In the genomic region with DNA sequence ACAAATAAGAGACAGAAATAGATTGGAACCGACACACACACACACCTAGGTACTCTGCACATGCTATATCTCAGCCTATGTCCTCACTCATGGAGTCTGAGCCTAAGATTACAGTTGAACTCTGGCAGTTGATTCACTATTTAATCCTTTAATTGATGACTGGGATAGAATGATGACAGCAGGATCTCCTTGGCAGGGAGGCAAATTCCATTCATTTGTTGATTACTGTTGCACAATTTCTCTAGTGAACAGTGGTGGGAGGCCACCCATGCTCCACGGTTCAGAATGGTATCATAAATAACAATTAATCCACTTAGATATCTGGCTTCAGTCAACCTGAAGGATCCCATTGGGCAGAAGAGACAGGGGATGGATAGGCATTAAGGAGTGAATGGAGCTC, we compare ENCODE assay signal across 23 mouse cellular contexts.
DNase-seq lines count a peak whose midpoint lies in the region; ATAC-seq and TF ChIP-seq lines count a peak whose summit lies in the region.
"Had no signal": no experiment of that assay in that cellular context is flagged by ENCODE, and none has a peak within 500 bp of the region (broad histone marks: within the 10 kb centered on the region; RNA-seq: fewer than 3 reads in every experiment).

No protein-coding gene starts in this region.

- H3K4me1 ChIP-seq in intestine, embryonic 16.5 days (ENCODE audit: control insufficient read depth, insufficient read depth, low read length): no peaks in the 10 kb centered on the region
- no peaks in the 10 kb centered on the region for H3K4me1 ChIP-seq in intestine, postnatal 0 days (replicated peaks; ENCODE audit: control insufficient read depth, insufficient read depth, low read length)
- H3K4me1 ChIP-seq in forebrain, embryonic 13.5 days: peaks cover 10% of the 10 kb centered on the region
- H3K4me1 ChIP-seq: limb, embryonic 10.5 days; neural tube, embryonic 13.5 days had no signal

- WGBS in intestine, embryonic 16.5 days: 53% methylated on average over 2 of the region's 2 CpGs
- WGBS in intestine, postnatal 0 days: 27% methylated on average over 2 of the region's 2 CpGs
- WGBS in forebrain, embryonic 13.5 days: 67% methylated on average over 2 of the region's 2 CpGs

- H3K9ac ChIP-seq in intestine, embryonic 16.5 days (ENCODE audit: low read depth, low read length): no peak overlapping the region
- H3K9ac ChIP-seq in intestine, postnatal 0 days (ENCODE audit: low read depth, low read length): no peak overlapping the region
- no peak overlapping the region for H3K9ac ChIP-seq in forebrain, embryonic 13.5 days
- H3K9ac ChIP-seq: embryonic facial prominence, embryonic 15.5 days; forebrain, embryonic 12.5 days; liver, postnatal 0 days; neural tube, embryonic 13.5 days had no signal

- no peak for TF ChIP-seq CTCF in intestine, postnatal 0 days (IDR thresholded peaks at IDR 0.05; ENCODE audit: low read depth)
- no peak for TF ChIP-seq CTCF in layer of hippocampus, adult 2 months (conservative IDR thresholded peaks at IDR 0.05)

- H3K4me3 ChIP-seq in intestine, embryonic 16.5 days (ENCODE audit: low read length): no peak overlapping the region
- no peak overlapping the region for H3K4me3 ChIP-seq in intestine, postnatal 0 days (ENCODE audit: low read depth, low read length)
- no peak overlapping the region for H3K4me3 ChIP-seq in layer of hippocampus, adult 2 months
- H3K4me3 ChIP-seq in forebrain, embryonic 13.5 days: no peak overlapping the region
- H3K4me3 ChIP-seq: embryonic facial prominence, embryonic 15.5 days; forebrain, embryonic 12.5 days; heart, embryonic 10.5 days; hindbrain, embryonic 10.5 days; limb, embryonic 10.5 days; neural tube, embryonic 13.5 days had no signal

- peak; percentile 14 for DNase-seq in lung, postnatal 36 days
- DNase-seq in lung, postnatal 10 days: no peak
- peak; percentile 11 to 21 for DNase-seq in layer of hippocampus, adult 2 months (ENCODE audit: low spot score in 2 of 2)
- DNase-seq in adrenal gland, adult 8-10 months: no peak
- DNase-seq: cerebellum, adult 9-11 months; gastrocnemius, postnatal 25 days; kidney, adult 2 months; kidney, postnatal 36 days; liver, postnatal 0 days; midbrain, embryonic 14.5 days; thymus, adult 18-20 months; thymus, postnatal 4 days had no signal

- no peaks in the 10 kb centered on the region for H3K9me3 ChIP-seq in intestine, embryonic 16.5 days (ENCODE audit: control insufficient read depth, low read length)
- no peaks in the 10 kb centered on the region for H3K9me3 ChIP-seq in intestine, postnatal 0 days (ENCODE audit: control insufficient read depth)
- no peaks in the 10 kb centered on the region for H3K9me3 ChIP-seq in forebrain, embryonic 13.5 days (replicated peaks)
- H3K9me3 ChIP-seq: embryonic facial prominence, embryonic 15.5 days; forebrain, embryonic 12.5 days; heart, embryonic 10.5 days; hindbrain, embryonic 10.5 days; limb, embryonic 10.5 days; neural tube, embryonic 13.5 days had no signal

- ATAC-seq in intestine, embryonic 16.5 days: 0 out of 2 replicates have a peak, but pooled peaks have one; percentile 42
- ATAC-seq in intestine, postnatal 0 days: no peak
- no peak for ATAC-seq in forebrain, embryonic 13.5 days
- ATAC-seq: hindbrain, postnatal 0 days; liver, postnatal 0 days had no signal

- no peaks in the 10 kb centered on the region for H3K36me3 ChIP-seq in intestine, embryonic 16.5 days (ENCODE audit: control insufficient read depth, insufficient read depth, low read length)
- H3K36me3 ChIP-seq in intestine, postnatal 0 days (ENCODE audit: control insufficient read depth, insufficient read depth): no peaks in the 10 kb centered on the region
- H3K36me3 ChIP-seq in forebrain, embryonic 13.5 days (ENCODE audit: poor library complexity, severe bottlenecking): no peaks in the 10 kb centered on the region
- H3K36me3 ChIP-seq: embryonic facial prominence, embryonic 15.5 days; forebrain, embryonic 12.5 days; heart, embryonic 10.5 days; hindbrain, embryonic 10.5 days; limb, embryonic 10.5 days; neural tube, embryonic 13.5 days had no signal

- H3K27ac ChIP-seq in intestine, embryonic 16.5 days (ENCODE audit: low read length): no peak overlapping the region
- no peak overlapping the region for H3K27ac ChIP-seq in intestine, postnatal 0 days (ENCODE audit: low read depth, low read length)
- H3K27ac ChIP-seq in layer of hippocampus, adult 2 months: no peak overlapping the region
- no peak overlapping the region for H3K27ac ChIP-seq in forebrain, embryonic 13.5 days
- H3K27ac ChIP-seq: embryonic facial prominence, embryonic 15.5 days; forebrain, embryonic 12.5 days; heart, embryonic 10.5 days; hindbrain, embryonic 10.5 days; hindbrain, postnatal 0 days; limb, embryonic 10.5 days; neural tube, embryonic 13.5 days had no signal

- H3K27me3 ChIP-seq in intestine, embryonic 16.5 days (replicated peaks; ENCODE audit: control insufficient read depth, insufficient read depth, low read length): no peaks in the 10 kb centered on the region
- H3K27me3 ChIP-seq in intestine, postnatal 0 days (replicated peaks; ENCODE audit: control insufficient read depth, insufficient read depth, low read length): no peaks in the 10 kb centered on the region
- H3K27me3 ChIP-seq in forebrain, embryonic 13.5 days: 0 out of 2 replicates have a peak, but pooled peaks cover 5% of the 10 kb centered on the region
- H3K27me3 ChIP-seq: CH12.LX; embryonic facial prominence, embryonic 15.5 days; neural tube, embryonic 13.5 days had no signal

- no peak overlapping the region for H3K4me2 ChIP-seq in intestine, embryonic 16.5 days (ENCODE audit: low read depth, low read length)
- H3K4me2 ChIP-seq in intestine, postnatal 0 days (replicated peaks; ENCODE audit: low read depth): no peak overlapping the region
- H3K4me2 ChIP-seq in forebrain, embryonic 13.5 days: no peak overlapping the region
- H3K4me2 ChIP-seq: embryonic facial prominence, embryonic 15.5 days; forebrain, embryonic 12.5 days; neural tube, embryonic 13.5 days had no signal

Comparison
In these comparisons a context has a peak if more than half of its experiments do, and no peak if none do; other contexts are left out.
1. DNase-seq: peak in lung, postnatal 36 days (single experiment) and layer of hippocampus, adult 2 months (2 of 2); none in lung, postnatal 10 days (single experiment) and adrenal gland, adult 8-10 months (single experiment).